Mouse (Mus musculus) telencephalon, adult 2 months (tissue): ENCODE results near the gene Rflna.

ENCODE experiments used
- DNase-seq: peaks from one replicate; pipeline ENCODE4 v3.0.0-alpha.2; 2011; ENCODE audit warnings: low read depth, low spot score

The Rflna gene

GRCm38 (mm10) chr5:125052237-125052602, 49.2 kb downstream of the Rflna start:
- DNase-seq = no peak

GRCm38 (mm10) chr5:125052603-125053488, 49.8 kb downstream of the Rflna start:
- DNase-seq = peak; percentile 36

- DNase-seq = no peak
Measured at GRCm38 (mm10) chr5:125053661-125054060, 50.6 kb downstream of the Rflna start.

- no peak for DNase-seq
Measured at GRCm38 (mm10) chr5:125055901-125056300, 52.9 kb downstream of the Rflna start.

GRCm38 (mm10) chr5:125056331-125056695, 53.3 kb downstream of the Rflna start:
- DNase-seq = no peak

GRCm38 (mm10) chr5:125056696-125057554, 53.9 kb downstream of the Rflna start:
- DNase-seq = no peak

GRCm38 (mm10) chr5:125057555-125058266, 54.7 kb downstream of the Rflna start:
- DNase-seq = no peak

- DNase-seq = peak; percentile 77
Measured at GRCm38 (mm10) chr5:125058267-125058668, 55.2 kb downstream of the Rflna start.
